Mouse (Mus musculus) cerebellum, postnatal 10 days (tissue): ENCODE results near the gene Apcs.

Experiments used
- DNase-seq, 2 experiments: peaks; one replicate each; pipeline ENCODE4 v3.0.0; 2021; ENCODE audit warnings: mixed read lengths in 2 of 2

The Apcs gene

DNA sequence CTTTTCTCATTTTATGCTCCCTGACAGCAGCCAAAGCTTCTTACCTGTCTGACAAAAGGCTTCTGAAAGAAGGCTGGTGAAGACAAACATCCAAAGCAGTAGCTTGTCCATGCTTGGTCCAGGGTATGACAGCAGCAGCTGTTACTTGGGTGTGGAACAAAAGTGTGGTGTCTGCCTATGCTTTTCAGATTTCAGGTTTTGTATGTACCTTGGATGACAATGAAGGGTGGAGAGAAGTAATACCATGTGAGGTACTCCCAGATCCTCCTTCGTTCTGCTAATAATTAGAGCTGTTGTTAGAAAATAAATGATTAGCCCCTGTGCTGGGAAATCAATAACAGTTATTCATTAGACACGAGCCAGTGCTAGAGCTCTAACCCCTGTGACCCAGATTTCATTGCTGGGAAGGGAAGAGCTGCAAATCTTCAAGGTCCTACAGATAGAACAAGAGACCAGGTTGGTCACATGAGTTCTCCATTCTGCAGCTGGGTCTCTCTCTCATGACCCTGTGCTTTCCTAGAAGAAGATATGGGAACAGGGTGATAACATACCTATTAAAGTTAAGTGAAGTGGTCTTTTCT, at the start of gene Apcs:
Apcs (minus strand) TSS at position 265 of the 581 bp plus-strand sequence.
- no peak for DNase-seq

DNA sequence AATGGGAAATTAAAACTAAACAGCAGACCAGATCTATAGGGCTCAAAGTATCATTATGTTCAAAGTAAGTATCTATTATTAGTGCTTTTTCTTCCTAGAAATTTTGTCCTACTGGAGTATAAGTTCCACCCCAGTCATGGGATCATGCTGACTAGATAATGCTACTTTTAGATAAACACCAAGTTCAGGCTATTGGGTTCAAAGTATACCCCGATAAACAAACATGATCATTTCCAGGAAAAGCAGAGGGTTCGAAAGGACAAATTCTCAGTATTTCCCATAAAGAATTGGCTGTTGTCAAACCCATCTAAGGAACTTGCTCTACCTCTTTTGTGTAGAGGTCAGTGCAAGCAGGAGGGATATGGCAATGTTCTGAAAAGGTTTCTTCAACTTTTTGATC, 37.4 kb upstream of the Apcs start:
- no peak for DNase-seq

DNA sequence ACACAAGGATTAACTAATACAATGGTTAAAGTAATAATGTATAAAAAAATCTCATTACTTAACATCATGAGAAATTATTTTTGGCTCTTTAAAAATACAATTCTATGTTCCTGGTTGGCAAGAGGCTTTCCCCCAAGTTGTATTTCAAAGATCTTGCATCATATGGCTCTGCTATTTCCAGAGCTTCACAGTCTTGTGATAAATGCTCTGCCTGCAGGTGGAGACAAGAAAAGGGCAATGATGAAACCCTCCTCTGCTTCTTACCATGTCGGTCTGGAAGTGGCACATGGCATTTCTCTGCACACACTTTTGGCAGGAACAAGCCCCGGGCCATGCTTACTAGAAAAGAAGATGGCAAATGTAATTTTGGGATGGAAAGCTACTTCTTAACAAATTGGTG, 23.6 kb upstream of the Apcs start:
- DNase-seq: no peak

DNA sequence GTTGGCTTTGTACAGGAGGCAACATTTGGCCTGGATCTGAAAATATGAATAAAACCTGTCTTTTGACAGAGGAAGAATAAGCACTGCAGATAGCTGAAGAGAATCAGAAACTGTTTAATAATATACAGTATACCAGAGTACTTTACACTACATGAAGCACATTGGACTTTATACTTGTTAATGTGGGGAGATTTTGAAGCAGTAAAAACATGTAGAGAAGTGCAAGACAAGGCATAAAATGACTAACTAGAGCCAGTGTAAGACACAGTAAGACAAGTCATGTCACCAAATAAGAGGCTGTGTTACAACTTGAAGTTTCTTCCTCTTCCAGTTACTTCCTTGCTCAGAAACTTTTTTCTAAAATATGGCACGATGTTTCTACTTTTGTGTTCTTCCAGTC, 22.3 kb upstream of the Apcs start:
- DNase-seq: no peak

DNA sequence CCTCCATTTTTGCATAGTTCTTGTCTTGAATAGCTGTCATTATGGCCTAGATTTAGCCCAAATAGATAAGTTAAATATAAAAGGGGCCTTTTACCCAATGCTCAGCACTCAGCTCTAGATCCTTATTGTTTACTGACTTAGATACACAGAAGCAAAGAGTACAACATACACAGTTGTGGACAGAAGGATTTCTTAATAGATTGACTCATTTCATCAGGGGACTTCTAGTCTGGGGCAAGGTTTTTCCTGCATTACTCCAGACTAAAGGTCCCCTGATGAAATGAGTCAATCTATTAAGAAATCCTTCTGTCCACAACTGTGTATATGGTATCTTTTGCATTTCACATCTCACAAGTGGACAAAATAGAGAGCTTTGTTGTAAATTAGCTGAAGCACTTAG, 8.5 kb upstream of the Apcs start:
- DNase-seq: no peak

DNA sequence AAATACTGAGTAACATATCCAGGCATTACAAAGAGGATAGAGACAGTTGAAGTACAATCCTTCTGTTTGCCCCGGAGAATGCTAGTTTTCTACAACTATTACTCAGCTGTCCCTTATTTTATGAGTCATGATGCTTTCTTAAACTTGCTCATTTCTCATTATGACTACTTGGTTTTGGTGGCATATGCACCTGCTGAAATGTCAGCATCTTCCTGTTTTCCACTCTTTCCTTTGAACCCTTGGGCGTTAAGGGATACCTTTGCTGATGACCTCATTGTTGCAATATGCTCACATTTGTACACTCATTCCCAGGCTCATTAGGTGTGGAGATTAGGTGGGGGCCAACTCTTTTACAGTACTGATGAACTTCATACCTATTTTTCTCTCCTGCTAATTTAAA, 594 bp upstream of the Apcs start:
- DNase-seq: no peak

DNA sequence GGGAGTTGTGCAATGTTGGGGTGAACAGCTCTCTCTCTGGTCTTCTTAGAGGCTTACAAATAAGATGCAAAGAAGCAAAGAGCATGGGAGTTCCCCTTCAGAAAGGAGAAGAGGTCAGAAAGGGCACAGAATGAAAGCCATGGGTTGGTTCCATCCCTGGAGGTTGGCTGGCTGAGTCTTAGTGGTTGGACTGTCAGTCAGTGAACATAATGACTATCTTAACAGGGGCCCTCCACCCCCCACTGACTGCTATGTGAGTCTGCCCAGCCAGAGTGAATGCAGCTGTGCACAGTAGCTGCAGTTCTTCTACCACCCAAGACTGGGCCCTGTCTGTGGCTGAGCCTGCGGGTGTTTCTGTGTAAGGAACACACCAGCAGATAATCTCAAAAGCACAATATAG, 18.2 kb downstream of the Apcs start:
- peak in 1 of 2 experiments; percentile 3 for DNase-seq

DNA sequence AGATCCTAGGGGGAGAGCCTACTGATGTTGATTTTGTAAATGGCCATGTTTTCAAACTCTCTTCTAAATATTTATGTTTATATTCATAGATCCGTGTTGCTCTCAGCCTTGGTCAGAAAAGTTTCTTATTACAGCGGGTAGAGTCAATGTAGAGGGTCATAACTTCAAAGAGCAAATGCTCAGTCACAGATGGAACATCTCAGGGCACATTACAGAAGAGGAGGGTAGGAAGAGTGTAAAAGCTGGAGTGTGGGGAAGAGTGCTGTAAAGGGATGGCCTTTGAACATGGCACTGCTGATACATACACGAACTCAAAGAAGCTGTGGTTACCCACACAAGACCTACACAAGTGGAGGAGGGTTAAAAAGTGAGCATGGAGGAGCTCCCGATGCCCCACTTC, 19.6 kb downstream of the Apcs start:
- DNase-seq: no peak

DNA sequence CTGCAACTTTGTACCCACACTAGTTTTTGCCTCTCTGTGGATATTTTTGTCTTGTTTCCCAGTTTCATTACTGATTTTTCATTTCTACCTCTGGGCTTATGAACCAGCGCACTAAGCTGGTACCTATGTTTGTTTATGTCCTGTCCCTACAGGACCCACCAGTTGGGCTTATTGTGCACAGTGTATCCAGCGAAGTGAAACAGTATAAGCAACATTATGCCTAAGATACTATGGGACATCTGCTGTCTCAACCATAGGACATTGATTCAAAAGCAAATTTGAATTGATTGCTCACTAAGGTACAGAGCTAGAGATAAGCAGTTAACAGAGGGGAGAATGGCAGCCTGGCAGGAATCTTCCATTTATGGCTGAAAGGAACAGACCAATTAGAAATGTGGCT, 46.7 kb downstream of the Apcs start:
- no peak for DNase-seq

DNA sequence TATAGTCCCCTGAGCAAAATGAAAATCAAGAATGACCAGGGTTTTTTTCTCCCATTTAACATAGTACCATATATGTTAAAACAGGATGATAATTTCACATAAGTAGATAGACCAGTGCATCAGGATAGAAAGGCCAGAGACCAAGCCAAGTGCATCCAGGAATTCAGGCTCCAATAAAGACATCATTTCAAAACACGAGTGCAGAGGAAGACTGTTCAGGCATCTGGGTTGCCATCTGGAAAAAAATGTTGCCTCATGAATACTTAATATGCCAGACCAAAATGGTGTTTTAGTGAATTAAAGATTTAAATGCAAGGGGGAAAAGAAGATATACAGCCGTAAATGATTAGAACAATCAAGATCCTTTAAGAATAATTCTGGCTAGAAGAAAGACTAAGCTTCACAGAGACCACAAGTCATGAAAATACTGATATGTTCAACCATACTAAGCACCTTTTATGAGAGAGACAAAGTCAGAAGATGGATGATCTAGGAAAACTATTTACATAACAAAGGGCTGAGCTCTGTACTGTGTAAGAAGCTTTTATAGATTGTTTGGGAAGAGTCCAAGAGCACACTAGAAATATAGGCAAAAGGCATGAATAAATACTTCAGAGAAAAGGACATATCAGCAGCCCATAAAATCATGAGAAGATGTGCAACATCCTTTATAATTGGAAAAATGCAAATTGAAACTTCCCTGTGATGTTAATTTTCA, 47.6 kb downstream of the Apcs start:
- DNase-seq: no peak
